Mouse (Mus musculus) CH12.LX (cell line): ENCODE measurements around the gene Mon2. TPM values are rescaled to one million over a fixed set of nuclear protein-coding genes. Genes with fewer than 3 reads are reported as not detected.

Experiments
- DNase-seq: peaks from one replicate; pipeline ENCODE4 v3.0.0-alpha.2; 2013; ENCODE audit errors: extremely low read depth
- H3K27ac ChIP-seq: 2 replicates; pipeline ENCODE4 v1.5.1; 2012; ENCODE audit warnings: low read depth, mild to moderate bottlenecking, control low read depth, moderate library complexity; ENCODE audit not compliant: insufficient read depth
- H3K27me3 ChIP-seq: replicated peaks from 2 replicates; pipeline ENCODE3; 2012; ENCODE audit warnings: inconsistent platforms
- H3K36me3 ChIP-seq, 2 experiments: replicated peaks in 1 of 2; 2 replicates each; pipeline versions ENCODE3 to v1.6.1; 2012; ENCODE audit warnings: inconsistent platforms in 1 of 2, low read length in 1 of 2, mild to moderate bottlenecking in 1 of 2, mixed read lengths in 1 of 2, moderate library complexity in 1 of 2; ENCODE audit not compliant: control insufficient read depth in 1 of 2, insufficient read depth in 1 of 2
- H3K4me1 ChIP-seq, 2 experiments: 2 replicates each; pipeline ENCODE4 v1.6.1; 2012; ENCODE audit warnings: inconsistent platforms in 1 of 2, moderate library complexity in 1 of 2; ENCODE audit not compliant: insufficient read depth in 2 of 2, control insufficient read depth in 1 of 2
- H3K4me2 ChIP-seq: 2 replicates; pipeline ENCODE4 v1.6.1; 2012; ENCODE audit warnings: low read depth, mild to moderate bottlenecking, control low read depth; ENCODE audit not compliant: poor library complexity, insufficient read depth, severe bottlenecking
- H3K4me3 ChIP-seq, 3 experiments: fragments of 150-350 bp in 1 of 3; sonication (generic) in 1 of 3; replicated peaks in 1 of 3; 2 replicates each; pipeline versions ENCODE3 to v1.5.1; 2011 to 2012; ENCODE audit warnings: low read depth in 2 of 3, low read length in 2 of 3, mild to moderate bottlenecking in 2 of 3, moderate library complexity in 2 of 3, control low read depth in 1 of 3, improper control_type of control experiment in 1 of 3, inconsistent platforms in 1 of 3, mixed read lengths in 1 of 3; ENCODE audit not compliant: poor library complexity in 1 of 3
- H3K79me2 ChIP-seq: replicated peaks from 2 replicates; pipeline ENCODE4 v1.6.1; 2012; ENCODE audit warnings: mild to moderate bottlenecking, moderate library complexity; ENCODE audit not compliant: control insufficient read depth, poor library complexity, insufficient read depth, severe bottlenecking; ENCODE audit errors: extremely low read depth
- H3K9ac ChIP-seq: 2 replicates; pipeline ENCODE4 v1.6.1; 2012; ENCODE audit warnings: low read depth, mild to moderate bottlenecking, control low read depth, moderate library complexity; ENCODE audit not compliant: insufficient read depth
- H3K9me3 ChIP-seq: replicated peaks from 2 replicates; pipeline ENCODE3; 2012; ENCODE audit warnings: low read length, inconsistent platforms, mixed read lengths
- BHLHE40 ChIP-seq: IDR thresholded peaks from 2 replicates; pipeline ENCODE4 v1.6.1; 2011; ENCODE audit warnings: mild to moderate bottlenecking, low read depth, low read length, improper control_type of control experiment
- CTCF ChIP-seq, 2 experiments: IDR thresholded peaks in 1 of 2; conservative IDR thresholded peaks in 1 of 2; 2 replicates each; pipeline ENCODE4 v1.5.1; 2011 to 2012; ENCODE audit warnings: low read depth in 2 of 2, low read length in 2 of 2, improper control_type of control experiment in 1 of 2, inconsistent platforms in 1 of 2, mild to moderate bottlenecking in 1 of 2, moderate library complexity in 1 of 2
- E2F4 ChIP-seq: IDR thresholded peaks from 2 replicates; pipeline ENCODE4 v1.6.1; 2011; ENCODE audit warnings: low read depth, low read length, improper control_type of control experiment; ENCODE audit not compliant: insufficient replicate concordance
- IRF4 ChIP-seq: IDR thresholded peaks from 2 replicates; pipeline ENCODE4 v1.6.1; 2014; ENCODE audit warnings: low read depth, mild to moderate bottlenecking, inconsistent platforms, low read length, improper control_type of control experiment
- JUN ChIP-seq: IDR thresholded peaks from 2 replicates; pipeline ENCODE4 v1.6.1; 2011; ENCODE audit warnings: low read depth, mild to moderate bottlenecking, low read length, improper control_type of control experiment, moderate library complexity; ENCODE audit not compliant: insufficient read depth
- JUND ChIP-seq: conservative IDR thresholded peaks from 2 replicates; pipeline ENCODE4 v1.6.1; 2011; ENCODE audit warnings: low read depth, low read length, improper control_type of control experiment
- MAFK ChIP-seq: IDR thresholded peaks from 2 replicates; pipeline ENCODE4 v1.6.1; 2011; ENCODE audit warnings: low read length, improper control_type of control experiment; ENCODE audit not compliant: insufficient replicate concordance
- MAX ChIP-seq: IDR thresholded peaks from 2 replicates; pipeline ENCODE4 v1.6.1; 2011; ENCODE audit warnings: low read length, improper control_type of control experiment
- MAZ ChIP-seq: IDR thresholded peaks from 2 replicates; pipeline ENCODE4 v1.6.1; 2012; ENCODE audit warnings: low read depth, mild to moderate bottlenecking, inconsistent platforms, low read length, improper control_type of control experiment, moderate library complexity
- MEF2A ChIP-seq: IDR thresholded peaks from 2 replicates; pipeline ENCODE4 v1.6.1; 2014; ENCODE audit warnings: low read depth, mild to moderate bottlenecking, inconsistent platforms, low read length, improper control_type of control experiment, borderline replicate concordance
- MXI1 ChIP-seq: IDR thresholded peaks from 2 replicates; pipeline ENCODE4 v1.6.1; 2011; ENCODE audit warnings: mild to moderate bottlenecking, low read depth, low read length, improper control_type of control experiment
- MYC ChIP-seq: IDR thresholded peaks from 2 replicates; pipeline ENCODE4 v1.6.1; 2011; ENCODE audit warnings: low read depth, mild to moderate bottlenecking, improper control_type of control experiment, low read length
- NRF1 ChIP-seq: IDR thresholded peaks from 2 replicates; pipeline ENCODE4 v1.6.1; 2014; ENCODE audit warnings: low read depth, mild to moderate bottlenecking, inconsistent platforms, low read length, improper control_type of control experiment, moderate library complexity
- POLR2AphosphoS2 ChIP-seq: IDR thresholded peaks from 2 replicates; pipeline ENCODE4 v1.6.1; 2011; ENCODE audit warnings: low read depth, low read length, improper control_type of control experiment
- RAD21 ChIP-seq: IDR thresholded peaks from 2 replicates; pipeline ENCODE4 v1.6.1; 2011; ENCODE audit warnings: low read depth, mild to moderate bottlenecking, low read length, improper control_type of control experiment, moderate library complexity
- RCOR1 ChIP-seq: conservative IDR thresholded peaks from 2 replicates; pipeline ENCODE4 v1.6.1; 2012; ENCODE audit warnings: low read depth, mild to moderate bottlenecking, inconsistent platforms, low read length, improper control_type of control experiment
- SIN3A ChIP-seq: IDR thresholded peaks from 2 replicates; pipeline ENCODE4 v1.6.1; 2012; ENCODE audit warnings: low read length, improper control_type of control experiment, inconsistent platforms
- SMC3 ChIP-seq: IDR thresholded peaks from 2 replicates; pipeline ENCODE4 v1.6.1; 2011; ENCODE audit warnings: low read depth, low read length, improper control_type of control experiment
- TCF12 ChIP-seq: IDR thresholded peaks from 2 replicates; pipeline ENCODE4 v1.6.1; 2014; ENCODE audit warnings: low read depth, mild to moderate bottlenecking, inconsistent platforms, low read length, improper control_type of control experiment
- UBTF ChIP-seq: IDR thresholded peaks from 2 replicates; pipeline ENCODE4 v1.6.1; 2012; ENCODE audit warnings: low read depth, mild to moderate bottlenecking, inconsistent platforms, low read length, improper control_type of control experiment, moderate library complexity
- ZMIZ1 ChIP-seq: IDR thresholded peaks from 2 replicates; pipeline ENCODE4 v1.6.1; 2012; ENCODE audit warnings: low read depth, mild to moderate bottlenecking, inconsistent platforms, low read length, improper control_type of control experiment
- dilution Hi-C: fragments of 300-500 bp; cut with MboI; formaldehyde crosslinking; loops from 2 replicates; pipeline ENCODE4 v1.14.3; 2020; ENCODE audit warnings: low sequenced_read_pairs; ENCODE audit not compliant: extremely low pct_unique_long_range_greater_than_20kb, extremely low pct_ligation_motif_present
- in situ Hi-C: fragments of 300-500 bp; cut with MboI; formaldehyde crosslinking; loops from 3 replicates; pipeline ENCODE4 v1.14.3; 2019; ENCODE audit warnings: low sequenced_read_pairs, low pct_ligation_motif_present, low pct_unique_long_range_greater_than_20kb, mixed read lengths
- polyA plus RNA-seq: library from polyadenylated mRNA; unstranded; fragments of >175 nt; gene quantifications from 2 replicates; pipeline ENCODE4 v1.2.1, GENCODE M21; 2012; ENCODE audit warnings: low read depth; ENCODE audit not compliant: insufficient read length
- total RNA-seq, 2 experiments: library from RNA; depleted of rRNA; stranded (reverse); fragments of 300-350 nt in 1 of 2; fragments of >200 nt in 1 of 2; gene quantifications; 2 replicates each; pipeline ENCODE4 v1.2.3; 2012 to 2014

Gene Mon2
- total and polyA plus RNA-seq, 3 experiments, result 18.6 to 31.0 (median 28.8) TPM

- no peak for DNase-seq
- Histone ChIP-seq H3K9me3 (no peaks in the 10 kb centered on the region), H3K4me1 (no peaks in the 10 kb centered on the region), H3K4me3 (no peak overlapping the region), H3K36me3 (peaks cover 30 to 72% of the 10 kb centered on the region in 2 experiments), H3K9ac (no peak overlapping the region), H3K27ac (no peak overlapping the region), H3K79me2 (no peaks in the 10 kb centered on the region), H3K4me2 (no peak overlapping the region), H3K27me3 (no peaks in the 10 kb centered on the region)
- dilution Hi-C loops, result no loop called here
- TF ChIP-seq MAFK (no peak), MEF2A (no peak), JUND (no peak), TCF12 (no peak), JUN (no peak), ZMIZ1 (no peak), RAD21 (no peak), SMC3 (no peak), MXI1 (no peak), RCOR1 (no peak)
- in situ Hi-C loops, result no loop called here
These were observed 81.8 kb downstream of the Mon2 start for GRCm38 (mm10) chr10:122994402-122995107.

- no peaks in the 10 kb centered on the region for H3K27me3 ChIP-seq
- dilution Hi-C loops (no loop called here), in situ Hi-C loops (no loop called here)
- no peaks in the 10 kb centered on the region for H3K9me3 ChIP-seq
- no peak overlapping the region for H3K27ac ChIP-seq
- H3K79me2 ChIP-seq, result no peaks in the 10 kb centered on the region
- peaks cover 21 to 45% of the 10 kb centered on the region in 2 experiments for H3K36me3 ChIP-seq
- peaks cover 5 to 21% of the 10 kb centered on the region in 2 experiments; a peak in 3 of 4 replicates for H3K4me1 ChIP-seq
- H3K4me3 ChIP-seq, result no peak overlapping the region
- no peak overlapping the region for H3K4me2 ChIP-seq
- no peak overlapping the region for H3K9ac ChIP-seq
- TF ChIP-seq MEF2A, result no peak
- TF ChIP-seq BHLHE40, result no peak
- no peak for TF ChIP-seq MAX
- TF ChIP-seq MAZ, result no peak
- TF ChIP-seq MYC, result no peak
- no peak for TF ChIP-seq MAFK
- no peak for TF ChIP-seq SIN3A
- no peak for TF ChIP-seq E2F4
- no peak for TF ChIP-seq UBTF
- TF ChIP-seq CTCF (conservative IDR thresholded peaks at IDR 0.05 in 1 of 2, IDR thresholded peaks at IDR 0.05 in 1 of 2; ENCODE audit: low read depth in 2 of 2, low read length in 2 of 2), result no peak
- no peak for TF ChIP-seq SMC3
- no peak for TF ChIP-seq IRF4
- TF ChIP-seq NRF1, result no peak
- no peak for TF ChIP-seq POLR2AphosphoS2
- DNase-seq, result no peak
These were observed 84.7 kb downstream of the Mon2 start for GRCm38 (mm10) chr10:122991648-122992047.
